Mouse (Mus musculus) forebrain, embryonic 12.5 days (tissue): Measurements from ENCODE around the gene Gpatch8. TPM values are rescaled to one million over a fixed set of nuclear protein-coding genes. Genes with fewer than 3 reads are reported as not detected.

Experiments
- ATAC-seq: fragments of 200-750 bp; cut with Nextera tagmentation; 2 replicates; pipeline ENCODE4 v1.8.0; 2017; ENCODE audit warnings: moderate TSS enrichment; ENCODE audit not compliant: low FRiP score
- H3K27ac ChIP-seq: fragments of 300-500 bp; sonication (generic); 2 replicates; pipeline ENCODE4 v1.5.1; 2016; ENCODE audit warnings: mild to moderate bottlenecking
- H3K27me3 ChIP-seq: fragments of 300-500 bp; sonication (generic); 2 replicates; pipeline ENCODE4 v1.6.1; 2016; ENCODE audit warnings: mild to moderate bottlenecking
- H3K36me3 ChIP-seq: fragments of 300-500 bp; sonication (generic); replicated peaks from 2 replicates; pipeline ENCODE4 v1.6.1; 2016; ENCODE audit warnings: mild to moderate bottlenecking
- H3K4me1 ChIP-seq: fragments of 300-500 bp; sonication (generic); 2 replicates; pipeline ENCODE4 v1.6.1; 2016
- H3K4me2 ChIP-seq: fragments of 300-500 bp; sonication (generic); 2 replicates; pipeline ENCODE4 v1.6.1; 2016; ENCODE audit warnings: mild to moderate bottlenecking, moderate library complexity
- H3K4me3 ChIP-seq: fragments of 300-500 bp; sonication (generic); replicated peaks from 2 replicates; pipeline ENCODE4 v1.5.1; 2016; ENCODE audit warnings: mild to moderate bottlenecking
- H3K9ac ChIP-seq: fragments of 300-500 bp; sonication (generic); 2 replicates; pipeline ENCODE4 v1.6.1; 2016; ENCODE audit warnings: mild to moderate bottlenecking
- H3K9me3 ChIP-seq: fragments of 300-500 bp; sonication (generic); 2 replicates; pipeline ENCODE4 v1.6.1; 2016
- WGBS: fragments of 180-500 bp; shearing (Covaris S2); methylation state at CpG from one replicate; pipeline ENCODE4 v1.1.7; 2016; 5-methylcytosine and 5-hydroxymethylcytosine counted together
- polyA plus RNA-seq: library from polyadenylated mRNA; unstranded; fragments of >200 nt; fragmentation: Nextera tagmentation; extraction: Ambion mirVana; gene quantifications from 2 replicates; pipeline ENCODE4 v1.2.1, GENCODE M21; 2016

The Gpatch8 gene
- polyA plus RNA-seq, 1 experiment from 2014 or later: 67.9 TPM

DNA sequence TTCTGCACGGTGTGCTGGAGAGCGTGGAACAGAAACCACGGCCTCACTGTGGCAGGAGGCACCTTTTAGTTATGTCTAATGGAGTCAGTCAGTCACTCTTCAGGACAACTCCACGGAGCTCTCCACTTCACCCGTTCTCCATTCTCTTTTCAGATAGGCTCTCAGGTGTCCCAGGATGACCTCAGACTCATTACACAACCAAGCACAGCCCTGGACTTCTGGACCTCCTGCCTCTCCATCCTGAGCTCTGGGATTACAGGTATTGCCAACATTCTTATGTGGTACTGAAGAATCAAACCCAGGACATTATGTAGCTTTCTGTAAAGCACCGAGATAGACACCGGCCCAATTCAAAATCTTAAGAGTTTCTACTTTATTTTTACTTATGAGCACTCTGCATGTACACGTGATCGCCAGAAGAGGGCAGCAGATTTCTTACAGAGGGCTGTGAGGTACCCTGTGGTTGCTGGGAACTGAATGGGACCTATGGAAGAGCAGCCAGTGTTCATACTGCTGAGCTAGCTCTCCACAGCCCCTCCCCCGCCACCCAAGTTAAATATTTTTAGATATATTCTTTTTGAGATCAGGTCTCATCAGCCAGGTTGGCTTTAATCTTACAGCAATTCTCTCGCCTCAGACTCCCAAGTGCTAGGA, 69.3 kb downstream of the Gpatch8 start:
- Histone ChIP-seq H3K9ac (no peak overlapping the region), H3K4me3 (no peak overlapping the region), H3K4me1 (no peaks in the 10 kb centered on the region), H3K27me3 (no peaks in the 10 kb centered on the region), H3K4me2 (no peak overlapping the region), H3K27ac (no peak overlapping the region), H3K9me3 (no peaks in the 10 kb centered on the region), H3K36me3 (peaks cover 36% of the 10 kb centered on the region)
- WGBS: 68% methylated on average over 11 of the region's 11 CpGs
- ATAC-seq: no peak

DNA sequence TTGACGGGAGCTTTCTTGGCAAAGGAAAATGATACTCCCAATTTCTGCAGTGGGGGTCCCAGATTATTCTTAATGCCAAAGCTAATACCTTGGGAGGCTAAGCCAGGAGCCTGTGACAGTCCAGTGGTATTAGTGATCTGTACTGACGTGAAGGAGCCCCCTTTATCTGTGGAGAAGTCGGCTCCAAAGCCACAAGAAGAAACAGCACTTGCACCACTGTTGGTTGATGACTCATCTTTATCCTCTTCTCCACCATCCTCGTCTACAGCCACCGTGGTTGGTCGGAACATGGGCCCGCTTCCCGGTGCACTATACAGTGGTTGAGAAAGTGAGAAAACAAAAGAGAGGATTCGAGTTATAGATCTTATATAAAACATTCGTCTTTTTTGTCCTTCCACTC, 74.4 kb downstream of the Gpatch8 start:
- no peak overlapping the region for H3K4me2 ChIP-seq
- no peak overlapping the region for H3K27ac ChIP-seq
- no peak for ATAC-seq
- no peaks in the 10 kb centered on the region for H3K9me3 ChIP-seq
- H3K4me1 ChIP-seq: no peaks in the 10 kb centered on the region
- WGBS: 94% methylated on average over 10 of the region's 10 CpGs
- H3K9ac ChIP-seq: no peak overlapping the region
- no peaks in the 10 kb centered on the region for H3K27me3 ChIP-seq
- H3K36me3 ChIP-seq: peaks cover 72% of the 10 kb centered on the region
- no peak overlapping the region for H3K4me3 ChIP-seq

DNA sequence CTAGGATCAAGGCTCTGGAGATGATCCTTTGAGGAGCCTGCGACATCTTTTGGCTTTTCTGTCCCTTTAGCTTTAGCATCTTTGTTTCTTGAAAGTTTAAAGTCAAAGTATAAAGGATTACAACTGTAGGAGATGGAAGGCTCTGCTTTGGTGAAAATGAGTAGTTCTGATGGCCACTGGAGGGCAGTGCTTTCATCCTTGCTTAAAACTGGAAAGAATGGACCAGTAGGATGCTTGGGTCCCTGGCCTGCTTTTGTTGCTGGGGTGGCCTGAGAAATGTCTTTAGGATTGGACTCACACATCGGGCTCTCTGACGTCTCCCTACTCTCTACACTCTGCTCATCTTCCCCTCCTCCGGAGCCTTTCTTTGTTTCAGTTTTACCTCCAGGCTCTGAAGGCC, 75.3 kb downstream of the Gpatch8 start:
- H3K9me3 ChIP-seq: no peaks in the 10 kb centered on the region
- H3K36me3 ChIP-seq: peaks cover 64% of the 10 kb centered on the region
- H3K27ac ChIP-seq: no peak overlapping the region
- WGBS: 90% methylated on average over 4 of the region's 4 CpGs
- H3K4me1 ChIP-seq: no peaks in the 10 kb centered on the region
- no peak overlapping the region for H3K4me2 ChIP-seq
- no peak for ATAC-seq
- H3K4me3 ChIP-seq: no peak overlapping the region
- no peaks in the 10 kb centered on the region for H3K27me3 ChIP-seq
- H3K9ac ChIP-seq: no peak overlapping the region

DNA sequence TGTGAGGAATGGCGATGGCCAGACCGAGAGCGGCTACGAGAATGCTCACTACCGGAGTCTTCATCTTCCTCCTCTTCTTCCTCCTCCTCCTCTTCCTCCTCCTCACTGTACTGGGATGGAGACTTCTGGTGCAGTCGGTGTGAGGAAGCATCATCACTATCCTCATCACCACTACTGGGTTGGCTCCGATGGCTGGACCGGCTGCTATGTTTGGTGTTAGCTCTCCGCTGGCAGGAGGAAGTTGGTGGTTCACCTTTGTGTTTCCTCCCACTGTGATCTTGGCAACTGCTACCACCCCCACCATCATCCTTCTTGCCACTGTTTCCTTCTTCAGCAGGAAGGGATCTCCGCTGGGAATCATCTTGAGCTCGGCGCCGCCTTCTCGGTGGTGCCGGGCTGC, 76.1 kb downstream of the Gpatch8 start:
- H3K36me3 ChIP-seq: peaks cover 59% of the 10 kb centered on the region
- ATAC-seq: no peak

DNA sequence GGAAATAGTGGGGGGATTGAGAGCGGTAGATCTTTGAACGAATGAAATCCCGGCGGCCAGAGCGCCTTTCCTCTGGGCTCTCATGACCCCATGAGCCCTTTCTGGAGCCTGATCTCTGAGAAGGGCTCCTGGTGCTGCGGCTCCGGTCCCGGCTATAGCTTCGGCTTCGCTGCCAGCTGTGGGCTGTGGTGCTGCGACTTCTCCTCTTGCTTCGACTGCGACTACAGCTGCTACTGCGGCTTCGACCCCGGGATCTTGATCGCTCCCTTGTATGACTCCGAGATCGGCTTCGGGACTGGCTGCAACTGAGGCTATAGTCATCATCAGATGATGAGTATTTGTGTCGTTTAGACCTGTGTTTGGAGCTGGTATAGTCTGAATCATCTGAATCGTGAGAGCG, 76.6 kb downstream of the Gpatch8 start:
- Histone ChIP-seq H3K27me3 (no peaks in the 10 kb centered on the region), H3K36me3 (peaks cover 55% of the 10 kb centered on the region), H3K4me2 (no peak overlapping the region), H3K9ac (no peak overlapping the region), H3K9me3 (no peaks in the 10 kb centered on the region), H3K4me1 (no peaks in the 10 kb centered on the region), H3K4me3 (no peak overlapping the region), H3K27ac (no peak overlapping the region)
- ATAC-seq: no peak
- WGBS: 96% methylated on average over 23 of the region's 23 CpGs

More for the DNA sequence above, 76.1 kb downstream of the Gpatch8 start:
- no peaks in the 10 kb centered on the region for H3K4me1 ChIP-seq
- WGBS: 99% methylated on average over 15 of the region's 15 CpGs
- no peak overlapping the region for H3K4me3 ChIP-seq
- H3K27me3 ChIP-seq: no peaks in the 10 kb centered on the region
- H3K9ac ChIP-seq: no peak overlapping the region
- H3K27ac ChIP-seq: no peak overlapping the region
- H3K4me2 ChIP-seq: no peak overlapping the region
- no peaks in the 10 kb centered on the region for H3K9me3 ChIP-seq

DNA sequence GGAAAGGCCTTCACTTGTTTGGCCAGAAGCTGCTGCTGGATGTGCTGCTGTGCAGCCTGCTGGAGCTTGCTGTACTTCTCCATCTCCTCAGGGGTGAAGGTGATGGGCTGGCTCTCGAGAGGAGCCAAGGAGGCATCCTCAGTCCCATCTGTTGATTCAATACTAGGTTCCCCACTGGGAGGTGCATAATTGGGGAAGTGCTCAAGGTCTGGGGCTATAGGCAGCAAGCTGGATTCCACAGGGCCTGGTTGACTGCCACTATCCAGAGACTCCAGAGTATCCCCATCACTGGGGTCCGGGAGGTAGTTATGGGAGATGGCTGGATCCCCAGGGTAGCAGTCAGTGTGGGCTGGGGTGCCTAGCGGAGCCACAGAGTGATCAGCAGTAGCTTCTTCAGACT, 77.5 kb downstream of the Gpatch8 start:
- Histone ChIP-seq H3K36me3 (peaks cover 52% of the 10 kb centered on the region), H3K9me3 (no peaks in the 10 kb centered on the region), H3K27ac (no peak overlapping the region), H3K4me2 (no peak overlapping the region), H3K27me3 (no peaks in the 10 kb centered on the region), H3K9ac (no peak overlapping the region), H3K4me1 (no peaks in the 10 kb centered on the region), H3K4me3 (no peak overlapping the region)
- ATAC-seq: no peak
- 87% methylated on average over 3 of the region's 3 CpGs for WGBS

DNA sequence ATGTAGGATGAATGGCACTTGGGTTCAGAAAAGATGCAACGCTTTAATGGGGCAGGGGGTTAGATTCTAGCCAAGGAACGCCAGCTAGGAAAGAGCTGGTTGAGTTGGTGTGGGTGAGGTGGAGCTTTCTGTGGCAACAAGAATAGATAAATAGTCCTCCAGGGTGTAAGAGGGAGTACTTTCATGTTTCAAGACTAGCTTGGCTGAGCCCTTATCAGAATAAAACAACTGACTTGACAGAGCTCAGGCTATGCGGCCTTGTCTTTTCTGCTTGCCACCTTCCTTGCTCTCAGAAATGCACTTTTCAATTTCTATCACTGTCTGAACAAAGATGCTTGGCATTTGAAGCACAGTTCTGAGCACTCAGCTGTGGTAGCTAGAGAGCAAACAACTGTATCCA, 81.2 kb downstream of the Gpatch8 start:
- 95% methylated on average over 3 of the region's 3 CpGs for WGBS
- Histone ChIP-seq H3K4me1 (no peaks in the 10 kb centered on the region), H3K27ac (no peak overlapping the region), H3K4me2 (no peak overlapping the region), H3K36me3 (peaks cover 30% of the 10 kb centered on the region), H3K9me3 (no peaks in the 10 kb centered on the region), H3K27me3 (no peaks in the 10 kb centered on the region), H3K9ac (no peak overlapping the region), H3K4me3 (no peak overlapping the region)
- ATAC-seq: no peak

DNA sequence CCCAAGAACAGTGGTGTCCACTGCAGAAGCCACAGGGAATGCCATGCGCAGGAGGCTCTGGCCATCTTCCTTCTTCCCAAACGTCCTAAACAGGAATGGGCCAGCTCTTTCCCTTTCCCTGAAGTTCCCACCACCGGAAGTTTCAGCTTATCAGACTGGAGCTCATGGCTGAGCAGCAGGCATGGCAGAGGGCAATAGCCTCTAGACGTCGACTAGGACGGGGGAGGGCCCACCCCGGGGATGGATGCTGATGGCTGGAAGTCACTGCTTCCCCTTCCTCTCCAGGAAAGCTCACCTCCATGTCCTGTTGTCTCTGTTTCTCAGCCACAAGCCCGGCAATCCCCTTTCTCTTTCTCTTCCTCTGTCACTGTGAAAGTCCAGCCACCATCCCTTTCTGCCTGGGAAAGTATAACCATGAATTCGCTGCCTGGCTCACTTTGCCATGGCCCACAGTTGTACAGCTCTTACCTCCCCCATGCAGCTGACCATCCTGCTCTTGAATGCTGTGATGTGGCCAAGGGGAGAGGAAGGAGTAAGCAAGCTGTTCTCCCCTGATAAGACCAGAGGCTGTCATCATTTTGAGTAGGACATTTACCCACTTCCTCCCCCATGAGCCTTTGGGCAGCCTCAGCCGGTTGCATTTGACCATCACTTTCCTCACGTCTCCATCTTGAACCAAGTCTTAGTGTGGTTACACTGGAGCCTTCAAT, 86.4 kb downstream of the Gpatch8 start, which contains the start of gene Itga2b:
TSS of gene Itga2b (minus strand) at position 475 of the 710 bp plus-strand sequence.
- WGBS: 69% methylated on average over 11 of the region's 11 CpGs
- H3K36me3 ChIP-seq: peaks cover 3% of the 10 kb centered on the region; the same call in 1 of the 2 replicates
- H3K4me2 ChIP-seq: 0 out of 2 replicates have a peak within 1 kb of the TSS, but pooled peaks have one; percentile 8
- no peak within 1 kb of the TSS for H3K27ac ChIP-seq
- no peak for ATAC-seq
- peaks cover 22% of the 10 kb centered on the region for H3K4me1 ChIP-seq
- H3K4me3 ChIP-seq: no peak within 1 kb of the TSS
- H3K9ac ChIP-seq: no peak within 1 kb of the TSS
- H3K9me3 ChIP-seq: no peaks in the 10 kb centered on the region
- H3K27me3 ChIP-seq: peaks cover 34% of the 10 kb centered on the region

DNA sequence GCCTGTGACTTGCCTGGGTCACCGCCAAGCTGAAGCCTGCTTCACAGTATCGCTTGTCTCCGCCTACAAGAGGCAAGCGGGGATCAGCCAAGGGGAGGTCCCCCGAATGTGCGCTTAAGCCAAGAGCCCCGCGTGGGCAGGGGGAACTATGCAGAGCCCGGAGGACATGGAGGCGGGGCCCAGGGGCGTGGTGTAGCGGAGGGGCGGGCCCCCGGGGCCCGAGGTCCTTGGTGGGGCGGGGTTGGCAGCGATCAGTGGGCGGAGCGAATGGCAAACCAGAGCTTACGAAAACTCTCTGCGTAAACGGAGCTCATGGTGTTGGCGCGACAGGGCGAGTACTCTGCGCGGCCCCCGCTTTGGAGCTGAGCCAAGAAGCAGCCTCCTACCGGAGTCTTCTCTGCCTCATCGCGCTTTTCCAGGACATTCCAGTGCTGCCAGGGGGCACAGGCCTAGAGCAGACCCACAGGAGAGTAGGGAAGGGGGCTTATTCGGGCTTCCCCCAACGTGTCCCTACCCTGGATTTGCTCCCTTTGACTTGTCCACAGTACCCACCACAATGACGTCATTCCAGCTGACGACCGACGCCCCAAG, 89.1 kb downstream of the Gpatch8 start:
- Histone ChIP-seq H3K4me2 (peak overlapping the region; percentile 80), H3K27me3 (peaks cover 39% of the 10 kb centered on the region), H3K9me3 (no peaks in the 10 kb centered on the region), H3K36me3 (no peaks in the 10 kb centered on the region), H3K27ac (peak overlapping the region; percentile 50), H3K4me3 (peak overlapping the region; percentile 41), H3K4me1 (peaks cover 22% of the 10 kb centered on the region), H3K9ac (peak overlapping the region; percentile 45)
- peak; percentile 91 for ATAC-seq
- WGBS: under 1% methylated on average over 37 of the region's 37 CpGs

DNA sequence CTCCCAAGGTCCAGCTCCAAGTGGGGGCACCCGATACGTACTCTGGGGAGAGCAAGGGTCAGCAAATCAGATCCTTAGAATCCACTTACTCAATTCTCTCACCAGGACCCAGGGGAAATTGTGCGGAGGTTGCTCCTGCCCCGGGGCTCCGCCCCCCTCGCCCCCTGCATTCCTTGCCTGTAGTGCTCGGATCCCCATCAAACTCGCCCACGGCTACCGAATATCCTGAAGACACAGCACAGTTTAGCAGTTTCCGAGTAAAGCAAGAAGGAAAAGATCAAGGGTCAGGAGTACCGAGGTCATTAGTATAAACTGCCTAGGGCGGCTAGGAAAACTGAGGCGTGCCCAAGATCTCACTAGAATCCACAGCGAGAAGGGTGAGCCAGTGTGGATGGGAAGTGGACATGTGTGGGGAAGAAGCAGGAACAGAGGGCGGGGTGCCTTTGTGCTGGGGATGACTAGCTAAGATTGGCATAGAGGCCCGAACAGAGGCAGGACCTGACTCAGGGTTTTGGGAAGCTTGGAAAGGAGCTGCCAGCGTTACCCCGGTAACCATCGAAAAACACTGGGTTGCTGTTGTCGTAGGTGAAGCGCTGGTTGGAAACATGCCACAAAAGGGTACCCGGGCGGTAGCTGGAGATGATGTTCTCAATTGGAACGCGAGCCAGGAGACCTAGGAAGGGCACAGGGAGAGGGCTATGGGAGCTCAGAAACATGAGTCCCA, 90.3 kb downstream of the Gpatch8 start:
- H3K27me3 ChIP-seq: peaks cover 39% of the 10 kb centered on the region
- no peaks in the 10 kb centered on the region for H3K9me3 ChIP-seq
- H3K4me1 ChIP-seq: peaks cover 22% of the 10 kb centered on the region
- H3K4me3 ChIP-seq: 0 out of 2 replicates have a peak overlapping the region, but pooled peaks have one; percentile 5
- H3K4me2 ChIP-seq: peak overlapping the region; percentile 13
- H3K36me3 ChIP-seq: no peaks in the 10 kb centered on the region
- no peak overlapping the region for H3K9ac ChIP-seq
- no peak for ATAC-seq
- no peak overlapping the region for H3K27ac ChIP-seq
- WGBS: 9% methylated on average over 26 of the region's 26 CpGs

DNA sequence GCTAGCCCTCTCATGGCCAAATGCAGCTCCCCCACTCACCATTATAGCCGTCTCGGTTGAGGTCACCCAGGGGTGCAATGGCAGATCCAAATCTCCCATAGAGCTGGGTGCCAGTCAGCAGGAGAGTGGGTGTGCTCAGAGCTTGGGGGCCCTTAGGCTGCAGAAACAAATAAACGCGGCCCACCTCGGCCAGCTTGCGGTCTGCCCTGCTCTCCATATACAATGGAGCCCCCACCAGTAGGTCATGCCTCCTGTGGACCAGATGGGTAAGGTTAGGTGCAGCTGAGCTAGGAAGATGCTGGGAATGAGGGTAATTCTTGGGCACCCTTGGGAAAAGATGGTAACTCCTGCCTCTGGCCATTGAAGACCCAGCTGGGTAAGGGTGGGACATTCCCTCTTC, 91.3 kb downstream of the Gpatch8 start:
- Histone ChIP-seq H3K4me2 (no peak overlapping the region), H3K4me3 (no peak overlapping the region), H3K27ac (no peak overlapping the region), H3K4me1 (peaks cover 22% of the 10 kb centered on the region), H3K36me3 (no peaks in the 10 kb centered on the region), H3K9ac (no peak overlapping the region), H3K9me3 (no peaks in the 10 kb centered on the region), H3K27me3 (peaks cover 45% of the 10 kb centered on the region)
- 93% methylated on average over 6 of the region's 6 CpGs for WGBS
- no peak for ATAC-seq

DNA sequence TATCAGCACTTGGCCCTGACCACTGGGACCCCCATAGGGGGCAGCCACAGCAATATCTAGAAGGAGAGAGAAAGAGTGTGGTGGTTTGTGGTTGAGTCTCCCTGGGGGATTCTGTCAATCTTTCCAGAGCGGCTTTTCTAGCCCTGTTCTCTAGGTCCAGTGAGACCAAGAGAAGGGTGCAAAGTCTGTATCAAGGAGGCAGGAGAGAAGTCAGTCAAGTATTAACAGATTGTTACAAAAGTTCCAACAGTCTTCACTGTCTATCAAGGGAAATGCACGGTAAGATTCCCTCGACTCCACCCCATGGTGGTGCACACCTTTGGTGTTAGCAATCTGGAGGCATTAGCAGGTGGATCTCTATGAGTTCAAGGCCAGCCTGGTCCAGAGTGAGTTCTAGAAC, 94.4 kb downstream of the Gpatch8 start:
- WGBS: 87% methylated on average over 3 of the region's 3 CpGs
- peaks cover 14% of the 10 kb centered on the region for H3K4me1 ChIP-seq
- H3K4me3 ChIP-seq: no peak overlapping the region
- no peak overlapping the region for H3K9ac ChIP-seq
- no peaks in the 10 kb centered on the region for H3K36me3 ChIP-seq
- ATAC-seq: no peak
- no peak overlapping the region for H3K27ac ChIP-seq
- no peaks in the 10 kb centered on the region for H3K9me3 ChIP-seq
- H3K27me3 ChIP-seq: peaks cover 45% of the 10 kb centered on the region
- no peak overlapping the region for H3K4me2 ChIP-seq
